Comparison of ENCODE assay signal across 13 mouse cellular contexts in genomic region chr16:59548582-59548947, GRCm38 (mm10). TPM values are rescaled to one million over a fixed set of nuclear protein-coding genes. Genes with fewer than 3 reads are reported as not detected.
DNase-seq lines count a peak whose midpoint lies in the region; ATAC-seq and TF ChIP-seq lines count a peak whose summit lies in the region.
"Had no signal": no experiment of that assay in that cellular context is flagged by ENCODE, and none has a peak within 500 bp of the region (broad histone marks: within the 10 kb centered on the region; RNA-seq: fewer than 3 reads in every experiment).

No protein-coding gene starts in this region.

- POLR2A ChIA-PET in Patski (lab: Charles Lee), result no interaction called here

- peaks cover 6% of the 10 kb centered on the region for H3K4me1 ChIP-seq in intestine, embryonic 15.5 days (replicated peaks)
- 0 out of 2 replicates have a peak, but pooled peaks cover 2% of the 10 kb centered on the region for H3K4me1 ChIP-seq in intestine, postnatal 0 days (replicated peaks; ENCODE audit: control insufficient read depth, insufficient read depth, low read length)
- peaks cover 13% of the 10 kb centered on the region for H3K4me1 ChIP-seq in hindbrain, embryonic 16.5 days (ENCODE audit: control insufficient read depth, insufficient read depth, low read depth, low read length)

- intact Hi-C loops in heart, postnatal 25 days (cut with DNase I), result no loop called here
- intact Hi-C loops in left cerebral cortex, postnatal 4 days (cut with DNase I), result no loop called here

- CTCF ChIA-PET in Patski (lab: Charles Lee), result no interaction called here

- H3K27me3 ChIP-seq in intestine, embryonic 15.5 days (replicated peaks), result no peaks in the 10 kb centered on the region
- no peaks in the 10 kb centered on the region for H3K27me3 ChIP-seq in intestine, postnatal 0 days (replicated peaks; ENCODE audit: control insufficient read depth, insufficient read depth, low read length)
- H3K27me3 ChIP-seq in Patski, result no peaks in the 10 kb centered on the region
- H3K27me3 ChIP-seq in hindbrain, embryonic 16.5 days (replicated peaks; ENCODE audit: control insufficient read depth, insufficient read depth, low read length), result no peaks in the 10 kb centered on the region
- H3K27me3 ChIP-seq: kidney, embryonic 15.5 days; limb, embryonic 12.5 days had no signal

- 88% methylated on average over 4 of the region's 4 CpGs for WGBS in intestine, embryonic 15.5 days
- 89% methylated on average over 4 of the region's 4 CpGs for WGBS in intestine, postnatal 0 days
- WGBS in hindbrain, embryonic 16.5 days, result 90% methylated on average over 4 of the region's 4 CpGs

- H3K9me3 ChIP-seq in intestine, embryonic 15.5 days, result no peaks in the 10 kb centered on the region
- H3K9me3 ChIP-seq in intestine, postnatal 0 days (ENCODE audit: control insufficient read depth), result no peaks in the 10 kb centered on the region
- H3K9me3 ChIP-seq in hindbrain, embryonic 16.5 days (ENCODE audit: control insufficient read depth, low read length), result no peaks in the 10 kb centered on the region
- H3K9me3 ChIP-seq: kidney, embryonic 15.5 days; limb, embryonic 12.5 days had no signal

- no peak overlapping the region for H3K4me3 ChIP-seq in intestine, embryonic 15.5 days (replicated peaks)
- H3K4me3 ChIP-seq in intestine, postnatal 0 days (ENCODE audit: low read depth, low read length), result no peak overlapping the region
- H3K4me3 ChIP-seq in hindbrain, embryonic 16.5 days (ENCODE audit: low read length), result no peak overlapping the region
- H3K4me3 ChIP-seq: kidney, embryonic 15.5 days; limb, embryonic 12.5 days had no signal

- no peak overlapping the region for H3K4me2 ChIP-seq in intestine, embryonic 15.5 days (replicated peaks)
- no peak overlapping the region for H3K4me2 ChIP-seq in intestine, postnatal 0 days (replicated peaks; ENCODE audit: low read depth)
- H3K4me2 ChIP-seq in hindbrain, embryonic 16.5 days (ENCODE audit: low read length), result no peak overlapping the region
- H3K4me2 ChIP-seq: heart, embryonic 11.5 days; kidney, embryonic 15.5 days; limb, embryonic 12.5 days had no signal

- H3K9ac ChIP-seq in intestine, embryonic 15.5 days, result no peak overlapping the region
- no peak overlapping the region for H3K9ac ChIP-seq in intestine, postnatal 0 days (ENCODE audit: low read depth, low read length)
- no peak overlapping the region for H3K9ac ChIP-seq in hindbrain, embryonic 16.5 days (ENCODE audit: low read depth, low read length)
- H3K9ac ChIP-seq: kidney, embryonic 15.5 days; limb, embryonic 12.5 days had no signal

- no peak overlapping the region for H3K27ac ChIP-seq in intestine, embryonic 15.5 days
- H3K27ac ChIP-seq in intestine, postnatal 0 days (ENCODE audit: low read depth, low read length), result no peak overlapping the region
- no peak overlapping the region for H3K27ac ChIP-seq in hindbrain, embryonic 16.5 days (ENCODE audit: low read depth, low read length)
- H3K27ac ChIP-seq: kidney, embryonic 15.5 days; limb, embryonic 12.5 days had no signal

- in situ Hi-C loops in Patski (cut with MboI; ENCODE audit: low pct_unique_long_range_greater_than_20kb), result no loop called here

- DNase-seq in heart, adult 11 months, result peak; percentile 49
- DNase-seq in heart, postnatal 25 days (ENCODE audit: low spot score), result no peak
- DNase-seq in Patski (ENCODE audit: low read depth, low spot score), result no peak
- no peak for DNase-seq in right cerebral cortex, postnatal 25 days
- DNase-seq in left cerebral cortex, postnatal 4 days, result no peak
- DNase-seq: B cell, adult 2 months; thymus, postnatal 14 days had no signal

- peak; percentile 25; the same call in 1 of the 2 replicates for ATAC-seq in intestine, embryonic 15.5 days
- no peak for ATAC-seq in intestine, postnatal 0 days
- ATAC-seq in Patski, result peak; percentile 26
- ATAC-seq in hindbrain, embryonic 16.5 days, result peak; percentile 49; the same call in 1 of the 2 replicates

- H3K36me3 ChIP-seq in intestine, embryonic 15.5 days, result no peaks in the 10 kb centered on the region
- no peaks in the 10 kb centered on the region for H3K36me3 ChIP-seq in intestine, postnatal 0 days (ENCODE audit: control insufficient read depth, insufficient read depth)
- H3K36me3 ChIP-seq in hindbrain, embryonic 16.5 days (ENCODE audit: control insufficient read depth, insufficient read depth, low read length), result no peaks in the 10 kb centered on the region
- H3K36me3 ChIP-seq: kidney, embryonic 15.5 days; limb, embryonic 12.5 days had no signal

- TF ChIP-seq CTCF in intestine, postnatal 0 days (IDR thresholded peaks at IDR 0.05; ENCODE audit: low read depth), result no peak
- TF ChIP-seq CTCF in Patski (IDR thresholded peaks at IDR 0.05), result no peak

RNA-seq across cellular contexts. Expression of gene Crybg3, which starts 52.2 kb away (rescaled TPM):
- total RNA-seq in heart, postnatal 25 days (2021), result 10 to 100 TPM; 69.3 to 76.9 TPM
- 5.5 and 5.6 TPM in 2 replicates for polyA plus RNA-seq in intestine, embryonic 15.5 days (2015; fragmentation: Nextera tagmentation; extraction: Ambion mirVana)
- polyA plus RNA-seq in intestine, postnatal 0 days (2015; fragmentation: Nextera tagmentation; extraction: Ambion mirVana), result 3.1 and 3.2 TPM in 2 replicates
- polyA plus RNA-seq in Patski (2021), result 3.5 TPM
- 2.0 and 3.0 TPM in 2 replicates for polyA plus RNA-seq in hindbrain, embryonic 16.5 days (2015; fragmentation: Nextera tagmentation; extraction: Ambion mirVana)
- total RNA-seq in left cerebral cortex, postnatal 4 days (2021), result 1 to 10 TPM; 4.7 to 4.8 TPM
